Mouse (Mus musculus) ES-Bruce4 (cell line): ENCODE results near the gene Bag6. TPM values are rescaled to one million over a fixed set of nuclear protein-coding genes. Genes with fewer than 3 reads are reported as not detected.

Source experiments
- H3K27ac ChIP-seq: 2 replicates; pipeline ENCODE4 v1.5.1; 2012; ENCODE audit warnings: low read length, inconsistent platforms; ENCODE audit not compliant: insufficient read depth
- H3K27me3 ChIP-seq: 2 replicates; pipeline ENCODE4 v1.6.1; 2012; ENCODE audit warnings: mild to moderate bottlenecking, low read length, inconsistent platforms; ENCODE audit not compliant: control insufficient read depth, poor library complexity, insufficient read depth, severe bottlenecking
- H3K36me3 ChIP-seq: 2 replicates; pipeline ENCODE4 v1.6.1; 2012; ENCODE audit warnings: inconsistent platforms, mild to moderate bottlenecking, low read length, moderate library complexity; ENCODE audit not compliant: control insufficient read depth, poor library complexity, insufficient read depth, severe bottlenecking
- H3K4me1 ChIP-seq: one replicate; pipeline ENCODE4 v1.8.1; 2011; ENCODE audit warnings: low read length; ENCODE audit not compliant: control insufficient read depth, insufficient read depth
- H3K4me3 ChIP-seq: 2 replicates; pipeline ENCODE4 v1.5.1; 2011; ENCODE audit warnings: low read depth, mild to moderate bottlenecking, low read length
- H3K9ac ChIP-seq: 2 replicates; pipeline ENCODE4 v1.6.1; 2012; ENCODE audit warnings: low read depth, mild to moderate bottlenecking, inconsistent platforms; ENCODE audit not compliant: poor library complexity, severe bottlenecking
- H3K9me3 ChIP-seq: replicated peaks from 2 replicates; pipeline ENCODE4 v1.6.1; 2012; ENCODE audit warnings: mild to moderate bottlenecking, low read length, inconsistent platforms; ENCODE audit not compliant: control insufficient read depth, poor library complexity, insufficient read depth, severe bottlenecking
- CTCF ChIP-seq: IDR thresholded peaks from one replicate; pipeline ENCODE4 v1.8.1; 2011; ENCODE audit warnings: low read depth, low read length
- EP300 ChIP-seq: IDR thresholded peaks from 2 replicates; pipeline ENCODE4 v1.6.1; 2011; ENCODE audit warnings: low read depth, low read length; ENCODE audit not compliant: insufficient read depth
- POLR2A ChIP-seq: IDR thresholded peaks from one replicate; pipeline ENCODE4 v1.8.1; 2011; ENCODE audit warnings: low read length; ENCODE audit not compliant: insufficient read depth
- polyA plus RNA-seq: library from polyadenylated mRNA; stranded (reverse); fragments of >200 nt; gene quantifications from 2 replicates; pipeline ENCODE4 v1.2.4, GENCODE M21; 2011; ENCODE audit warnings: low read depth; ENCODE audit not compliant: missing spikeins, insufficient read depth, insufficient read length

The Bag6 gene
- polyA plus RNA-seq, 1 experiment: 231 TPM

DNA sequence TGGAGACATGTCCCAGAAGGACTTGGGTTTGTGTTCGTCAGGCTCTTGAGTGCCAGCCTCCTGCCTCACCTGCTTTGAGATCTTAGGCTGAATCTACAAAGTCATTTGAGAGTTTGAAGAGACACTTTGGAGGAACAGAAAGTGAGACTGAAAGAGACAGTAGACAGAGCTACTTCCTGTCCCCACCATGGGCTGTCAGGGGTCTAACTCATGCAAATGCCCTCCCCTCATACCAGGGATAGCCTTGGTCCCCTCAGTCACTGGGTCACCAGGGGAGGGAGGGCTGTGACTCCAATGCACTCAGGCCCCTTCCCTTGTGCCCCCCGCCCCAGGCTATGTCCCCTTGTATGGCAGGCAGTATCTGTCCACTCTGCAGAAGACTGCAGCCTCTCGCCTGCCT, 38.4 kb downstream of the Bag6 start:
- Histone ChIP-seq H3K4me3 (no peak overlapping the region), H3K27ac (no peak overlapping the region), H3K36me3 (no peaks in the 10 kb centered on the region), H3K9me3 (no peaks in the 10 kb centered on the region), H3K9ac (no peak overlapping the region), H3K27me3 (no peaks in the 10 kb centered on the region), H3K4me1 (no peaks in the 10 kb centered on the region)
- TF ChIP-seq EP300 (no peak), CTCF (no peak), POLR2A (no peak)

DNA sequence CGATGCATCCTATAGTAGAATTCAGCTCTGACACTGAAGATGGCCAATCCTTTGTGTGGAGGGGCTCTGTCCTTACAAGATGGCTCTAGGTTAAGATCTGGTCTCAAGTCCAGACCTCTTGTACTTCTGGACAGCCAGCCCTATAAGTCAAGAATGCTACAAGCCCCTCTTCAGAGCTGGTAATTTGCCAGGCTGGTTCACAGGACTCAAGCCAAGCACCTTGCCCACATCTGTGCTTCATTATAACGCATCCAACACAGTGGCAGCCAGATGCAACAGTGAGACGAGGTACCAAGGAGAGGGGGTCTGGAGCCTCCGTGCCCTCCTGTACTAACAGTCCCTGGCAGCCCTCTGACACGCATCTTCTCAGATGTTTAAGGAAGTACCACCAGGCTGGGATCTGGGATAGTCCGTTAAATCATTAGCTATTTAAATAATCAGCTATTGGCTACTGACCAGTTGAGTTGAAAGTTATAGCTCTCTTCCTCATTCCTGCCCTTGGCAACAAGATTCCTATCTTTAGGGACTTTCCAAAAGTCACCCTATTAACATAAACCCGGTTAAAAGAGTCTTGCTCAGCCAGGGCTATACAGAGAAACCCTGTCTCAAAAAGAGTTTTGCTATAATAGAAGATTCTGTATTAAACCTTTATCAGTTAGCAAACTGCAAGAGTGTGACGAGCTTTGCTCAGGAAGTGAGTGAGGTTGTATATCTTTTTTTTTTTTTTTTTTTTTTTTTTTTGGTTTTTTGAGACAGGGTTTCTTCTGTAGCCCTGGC, 39.4 kb downstream of the Bag6 start:
- H3K36me3 ChIP-seq: no peaks in the 10 kb centered on the region
- H3K27ac ChIP-seq: no peak overlapping the region
- no peaks in the 10 kb centered on the region for H3K4me1 ChIP-seq
- no peak for TF ChIP-seq CTCF
- no peak for TF ChIP-seq POLR2A
- TF ChIP-seq EP300: no peak
- H3K9me3 ChIP-seq: no peaks in the 10 kb centered on the region
- no peak overlapping the region for H3K9ac ChIP-seq
- H3K4me3 ChIP-seq: no peak overlapping the region
- H3K27me3 ChIP-seq: no peaks in the 10 kb centered on the region

DNA sequence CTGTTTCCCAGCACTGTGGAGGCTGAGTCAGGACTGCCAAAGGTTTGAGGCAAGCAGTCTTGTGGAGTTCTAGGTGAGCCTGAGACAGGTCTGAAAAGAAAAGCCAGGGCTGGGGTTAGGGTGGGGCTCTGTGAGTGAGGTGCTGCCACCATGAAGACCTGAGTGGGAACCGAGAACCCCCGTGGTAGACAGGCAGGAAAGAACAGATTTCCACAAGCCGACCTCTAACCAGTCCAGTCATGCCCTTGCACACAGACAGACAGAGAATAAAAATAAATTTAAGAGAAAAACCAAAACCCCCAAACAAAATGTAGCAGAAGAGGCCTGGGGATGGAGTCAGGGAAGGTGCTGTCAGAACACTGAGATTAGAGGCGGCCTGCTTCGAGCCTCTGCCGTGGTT, 40.4 kb downstream of the Bag6 start:
- Histone ChIP-seq H3K27ac (no peak overlapping the region), H3K4me3 (no peak overlapping the region), H3K36me3 (no peaks in the 10 kb centered on the region), H3K4me1 (no peaks in the 10 kb centered on the region), H3K9me3 (no peaks in the 10 kb centered on the region), H3K9ac (no peak overlapping the region), H3K27me3 (no peaks in the 10 kb centered on the region)
- TF ChIP-seq POLR2A (no peak), CTCF (no peak)

DNA sequence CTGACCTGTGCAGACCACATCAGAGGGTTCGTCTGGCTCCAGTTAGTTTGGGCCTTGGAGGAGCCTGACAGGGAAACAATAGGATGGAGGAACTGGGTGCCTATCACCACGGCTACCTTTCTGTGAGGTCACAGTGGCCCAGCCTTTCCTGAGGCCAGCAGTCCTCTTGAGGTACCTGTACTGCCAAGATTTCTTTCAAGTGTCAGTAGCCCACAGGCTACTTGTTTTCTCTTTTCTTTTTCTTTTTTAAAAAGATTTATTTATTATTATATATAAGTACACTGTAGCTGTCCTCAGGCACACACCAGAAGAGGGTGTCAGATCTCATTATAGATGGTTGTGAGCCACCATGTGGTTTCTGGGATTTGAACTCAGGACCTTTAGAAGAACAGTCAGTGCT, 41.0 kb downstream of the Bag6 start, which contains the start of gene Aif1:
Aif1 (minus strand) TSS at position 101 of the 400 bp plus-strand sequence.
- Histone ChIP-seq H3K4me1 (no peaks in the 10 kb centered on the region), H3K36me3 (no peaks in the 10 kb centered on the region), H3K4me3 (no peak within 1 kb of the TSS), H3K9me3 (no peaks in the 10 kb centered on the region), H3K9ac (no peak within 1 kb of the TSS), H3K27ac (no peak within 1 kb of the TSS), H3K27me3 (no peaks in the 10 kb centered on the region)
- TF ChIP-seq CTCF (no peak), EP300 (no peak), POLR2A (no peak)

DNA sequence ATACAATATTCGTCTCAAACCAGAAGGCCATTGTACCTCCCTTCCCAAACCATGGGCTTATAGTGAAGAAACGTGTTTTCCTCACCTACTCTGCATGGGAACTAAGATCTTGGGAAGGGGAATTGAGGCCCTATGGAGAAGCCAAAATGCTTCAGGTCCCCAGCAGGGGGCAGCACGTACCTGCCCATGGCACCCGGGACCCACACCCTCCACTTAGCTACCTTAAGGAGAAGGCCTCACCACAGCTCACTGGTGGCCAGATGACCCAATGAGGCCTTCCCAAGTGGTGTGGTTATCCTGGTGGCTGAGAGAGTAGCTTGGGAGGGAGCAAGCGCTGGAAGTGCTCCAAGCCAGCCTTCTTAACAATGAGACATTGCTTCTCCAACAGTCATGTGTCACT, 43.5 kb downstream of the Bag6 start:
- TF ChIP-seq EP300 (0 out of 2 replicates have a peak, but pooled peaks have one; percentile 22), CTCF (peak; percentile 96), POLR2A (no peak)
- no peak overlapping the region for H3K9ac ChIP-seq
- H3K36me3 ChIP-seq: no peaks in the 10 kb centered on the region
- no peaks in the 10 kb centered on the region for H3K9me3 ChIP-seq
- H3K27me3 ChIP-seq: no peaks in the 10 kb centered on the region
- no peak overlapping the region for H3K4me3 ChIP-seq
- no peaks in the 10 kb centered on the region for H3K4me1 ChIP-seq
- H3K27ac ChIP-seq: no peak overlapping the region

DNA sequence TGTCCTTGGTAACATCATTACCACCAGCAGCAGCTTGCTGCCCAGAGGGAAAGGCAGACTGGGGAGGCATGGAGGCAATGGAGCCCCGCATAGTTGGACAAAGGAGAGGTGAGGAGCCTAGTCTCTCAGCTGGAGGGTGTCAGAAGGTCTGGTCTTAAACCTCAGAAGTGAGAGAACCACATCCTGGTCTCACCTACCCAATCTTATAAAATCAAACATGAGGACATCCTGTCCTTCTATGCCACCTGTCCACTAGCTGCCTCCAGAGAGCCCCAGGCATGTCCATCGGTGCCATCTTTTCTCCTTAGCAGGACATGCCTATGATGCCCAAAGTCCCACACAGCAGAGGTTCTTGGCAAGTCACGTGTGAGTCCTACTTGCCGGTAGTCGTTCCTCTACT, 45.1 kb downstream of the Bag6 start:
- Histone ChIP-seq H3K9ac (no peak overlapping the region), H3K27me3 (no peaks in the 10 kb centered on the region), H3K27ac (no peak overlapping the region), H3K36me3 (no peaks in the 10 kb centered on the region), H3K4me1 (no peaks in the 10 kb centered on the region), H3K4me3 (no peak overlapping the region), H3K9me3 (no peaks in the 10 kb centered on the region)
- no peak for TF ChIP-seq EP300
- TF ChIP-seq POLR2A: no peak
- TF ChIP-seq CTCF: no peak
